Mouse (Mus musculus) small intestine, adult 2 months (tissue): ENCODE data around the gene Apold1.

Experiments used
- CTCF ChIP-seq: fragments of 200-500 bp; IDR thresholded peaks from 2 replicates; pipeline ENCODE4 v1.5.1; 2012; ENCODE audit warnings: low read depth, mild to moderate bottlenecking, control low read depth, inconsistent platforms, low read length, moderate library complexity, mixed read lengths; ENCODE audit not compliant: insufficient replicate concordance, insufficient read length; ENCODE audit errors: extremely low read depth
- POLR2A ChIP-seq: fragments of 200-500 bp; IDR thresholded peaks from 2 replicates; pipeline ENCODE4 v1.6.1; 2012; ENCODE audit warnings: low read depth, mild to moderate bottlenecking, control low read depth, inconsistent platforms, low read length, moderate library complexity

- TF ChIP-seq CTCF (no peak), POLR2A (no peak)
Observed at GRCm38 (mm10) chr6:135021633-135022032, 40.1 kb downstream of the Apold1 start.
